Mouse (Mus musculus) adrenal gland (tissue): ENCODE data around the gene Syt14.

Source experiments
- intact Hi-C: fragments of 180-260 bp; cut with DNase I; formaldehyde crosslinking; loops from one replicate; pipeline ENCODE4 v1.15.1; 2025

The Syt14 gene

DNA sequence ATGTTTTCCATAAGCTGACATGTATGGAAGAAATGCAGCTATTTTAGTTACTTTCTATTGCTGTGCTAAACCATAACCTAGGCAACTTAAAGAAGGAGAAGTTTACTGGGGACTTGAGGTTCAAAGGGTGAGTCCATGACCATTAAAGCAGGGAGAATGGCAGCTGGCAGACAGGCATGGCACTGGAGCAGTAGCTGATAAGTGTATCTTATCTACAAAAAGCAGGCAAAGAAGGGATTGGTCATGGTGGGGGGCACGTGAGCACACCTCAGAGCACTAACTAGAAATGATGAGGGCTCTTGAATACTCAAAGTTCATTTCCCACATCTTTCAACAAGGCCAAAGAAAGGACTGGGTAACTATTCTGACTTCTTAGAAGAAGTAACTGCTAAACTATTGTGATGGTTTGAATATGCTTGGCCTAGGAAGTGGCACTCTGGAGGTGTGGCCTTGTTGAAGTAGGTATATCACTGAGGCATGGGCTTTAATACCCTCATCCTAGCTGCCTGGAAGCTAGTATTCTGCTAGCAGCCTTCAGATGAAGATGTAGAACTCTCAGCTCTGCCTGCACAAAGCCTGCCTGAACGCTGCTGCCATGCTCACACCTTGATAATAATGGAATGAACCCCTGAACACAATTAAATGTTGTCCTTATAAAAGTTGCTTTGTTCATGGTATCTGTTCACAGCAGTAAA lies 41.2 kb downstream of the Syt14 start:
- intact Hi-C loops, result no loop called here

- intact Hi-C loops, result no loop called here
Measured at GRCm38 (mm10) chr1:192993491-192993890, 42.1 kb downstream of the Syt14 start.

GRCm38 (mm10) chr1:192987203-192987602 lies 48.4 kb downstream of the Syt14 start:
- intact Hi-C loops, result no loop called here

GRCm38 (mm10) chr1:192986481-192986880 lies 49.1 kb downstream of the Syt14 start:
- intact Hi-C loops, result no loop called here

DNA sequence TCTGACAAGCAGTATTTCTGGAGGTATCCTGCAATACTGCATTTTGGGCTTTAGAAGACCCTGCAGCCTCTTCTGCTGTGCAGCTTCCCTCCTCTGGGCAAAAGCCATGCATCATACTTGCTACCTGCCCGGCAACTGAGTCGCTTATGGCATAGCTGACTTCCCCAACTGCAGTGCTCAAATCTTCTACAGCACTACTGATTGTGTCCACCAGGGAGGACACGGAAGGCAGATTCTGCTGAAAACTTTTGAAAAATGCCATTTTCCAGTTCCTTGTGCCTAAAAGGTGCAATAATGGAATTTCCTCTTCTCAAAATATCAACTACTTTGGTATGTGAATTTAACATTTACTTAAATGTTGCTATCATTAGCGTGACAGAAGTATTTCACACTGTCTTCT lies 51.2 kb downstream of the Syt14 start:
- intact Hi-C loops, result no loop called here

GRCm38 (mm10) chr1:192981658-192982057 lies 53.9 kb downstream of the Syt14 start:
- intact Hi-C loops, result no loop called here

DNA sequence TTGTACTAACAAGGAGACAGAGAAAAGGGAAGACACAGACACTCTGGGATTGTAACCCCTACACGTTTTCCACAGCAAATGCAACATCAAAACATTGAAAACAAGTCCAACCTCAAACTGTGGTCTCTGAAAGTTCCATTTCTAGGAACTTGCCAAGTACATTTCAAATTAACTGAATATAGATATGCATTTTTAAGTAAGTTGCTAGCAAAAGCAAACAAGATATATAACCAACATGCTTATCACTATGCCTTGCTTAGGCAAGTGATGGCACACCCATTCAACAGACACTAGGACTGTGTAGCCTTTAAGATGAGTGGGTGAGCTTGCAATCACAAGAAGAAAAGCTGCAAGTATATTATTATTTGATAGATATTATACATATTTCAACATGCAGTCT lies 54.5 kb downstream of the Syt14 start:
- intact Hi-C loops, result no loop called here

DNA sequence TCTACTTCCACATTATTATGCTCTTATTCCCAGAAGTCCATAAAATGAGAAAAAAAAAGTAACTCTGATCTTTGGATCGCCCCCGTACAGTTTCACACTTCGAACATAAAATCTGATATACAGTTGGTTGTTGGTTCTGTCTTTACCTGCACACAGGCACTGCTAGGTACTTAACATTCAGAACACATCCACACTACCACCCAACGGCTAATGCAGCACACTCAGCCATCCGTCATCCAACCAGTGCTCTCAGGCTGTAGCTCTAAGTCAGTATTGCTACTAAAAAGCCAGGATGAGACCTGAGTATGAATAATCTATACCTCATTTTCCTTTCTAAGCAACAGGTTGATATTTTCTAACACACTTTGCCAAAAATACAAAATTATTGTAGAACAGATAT lies 73.3 kb downstream of the Syt14 start:
- intact Hi-C loops, result no loop called here

DNA sequence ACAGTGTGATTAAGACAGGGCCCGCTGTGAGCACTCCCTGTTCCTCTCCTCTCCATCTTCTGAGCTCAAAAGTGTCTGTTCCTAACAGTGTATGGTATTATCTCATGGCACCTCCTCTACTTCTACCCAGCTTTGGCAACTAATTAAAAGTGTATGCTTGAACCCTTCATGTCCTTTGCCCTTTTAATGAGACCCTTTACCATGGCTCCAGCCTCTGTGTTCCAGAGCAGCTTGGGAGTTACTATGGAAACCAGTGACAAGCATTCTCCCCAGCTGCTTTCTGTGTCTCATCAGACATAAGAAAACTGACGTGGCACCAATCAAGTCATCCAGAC lies 87.8 kb downstream of the Syt14 start:
- intact Hi-C loops, result no loop called here

- intact Hi-C loops, result no loop called here
Measured at GRCm38 (mm10) chr1:192947170-192947838, 88.3 kb downstream of the Syt14 start.

- intact Hi-C loops, result no loop called here
Measured at GRCm38 (mm10) chr1:192939033-192939432, 96.5 kb downstream of the Syt14 start.

DNA sequence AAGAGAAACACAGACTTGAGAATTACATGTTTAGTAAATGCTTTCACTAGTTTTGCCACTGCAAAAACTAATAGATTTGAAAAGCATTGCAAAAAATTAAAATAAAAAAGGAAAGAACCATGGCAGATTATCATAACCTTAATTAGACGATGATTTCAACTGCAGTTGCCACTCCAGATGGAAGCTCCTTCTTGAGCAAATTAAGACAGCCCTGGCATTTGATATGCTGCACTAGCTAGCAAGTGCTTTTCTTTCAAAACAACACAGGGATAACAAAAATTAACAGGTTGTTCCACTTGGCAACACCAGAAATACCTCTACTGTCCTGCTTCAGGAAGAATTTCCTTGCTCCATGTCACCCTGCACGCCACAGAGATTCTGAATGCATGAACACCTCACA lies 97.6 kb downstream of the Syt14 start:
- intact Hi-C loops, result no loop called here

DNA sequence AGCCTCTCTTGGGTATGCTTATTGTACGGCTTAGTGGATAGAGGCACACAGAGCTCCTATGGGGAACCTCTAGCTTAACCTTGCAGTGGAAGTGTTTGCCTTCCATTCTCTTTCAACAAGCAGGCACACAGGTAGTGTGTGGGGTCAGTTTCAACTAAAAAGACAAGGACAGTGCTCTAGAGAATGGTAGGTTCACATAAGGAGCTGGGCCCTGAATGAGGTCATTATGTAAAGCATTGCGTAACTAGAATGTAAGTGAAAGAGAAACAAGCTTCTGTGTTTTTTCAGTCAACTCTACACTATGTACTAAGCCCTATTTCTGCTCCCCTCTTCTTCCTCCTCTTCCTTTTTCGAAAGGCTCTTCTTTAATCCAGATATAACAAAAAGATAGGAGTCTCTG lies 103.8 kb downstream of the Syt14 start:
- intact Hi-C loops, result no loop called here

DNA sequence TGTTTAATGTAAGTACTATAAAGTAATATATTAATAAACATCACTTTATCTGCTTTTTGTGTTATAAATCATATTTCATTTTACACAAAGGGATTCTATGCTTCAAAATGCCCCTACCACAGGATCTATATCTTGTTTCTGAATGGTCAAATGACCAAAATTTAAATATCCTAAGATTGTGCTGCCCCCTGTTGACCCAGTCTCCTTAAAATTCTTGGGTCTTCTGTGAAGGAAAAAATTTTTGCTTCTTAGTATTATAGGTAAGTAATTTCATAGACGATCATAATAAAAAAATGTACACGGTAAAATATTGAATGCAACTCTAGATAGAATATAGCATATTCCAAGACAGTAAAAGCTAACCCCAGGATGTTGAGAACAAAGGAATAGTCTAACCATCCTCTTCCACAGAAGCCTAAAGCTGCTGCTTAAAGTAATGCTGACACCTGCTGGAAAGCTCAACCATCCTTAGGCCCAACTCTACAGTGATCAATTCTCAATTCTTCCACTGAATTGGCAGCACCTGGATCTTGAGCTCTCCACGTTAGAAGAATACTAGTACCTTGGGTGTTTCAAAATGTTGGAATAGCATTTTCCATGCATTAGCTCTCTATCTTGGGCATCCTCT lies 123.4 kb downstream of the Syt14 start:
- intact Hi-C loops, result loop anchor here (2.0 to 5.0 kb wide), 2 partner anchors 127 to 185 kb away; no protein-coding TSS in a partner anchor

GRCm38 (mm10) chr1:192901516-192901915 lies 134.1 kb downstream of the Syt14 start:
- intact Hi-C loops, result no loop called here

GRCm38 (mm10) chr1:192900913-192901312 lies 134.7 kb downstream of the Syt14 start:
- intact Hi-C loops, result no loop called here

DNA sequence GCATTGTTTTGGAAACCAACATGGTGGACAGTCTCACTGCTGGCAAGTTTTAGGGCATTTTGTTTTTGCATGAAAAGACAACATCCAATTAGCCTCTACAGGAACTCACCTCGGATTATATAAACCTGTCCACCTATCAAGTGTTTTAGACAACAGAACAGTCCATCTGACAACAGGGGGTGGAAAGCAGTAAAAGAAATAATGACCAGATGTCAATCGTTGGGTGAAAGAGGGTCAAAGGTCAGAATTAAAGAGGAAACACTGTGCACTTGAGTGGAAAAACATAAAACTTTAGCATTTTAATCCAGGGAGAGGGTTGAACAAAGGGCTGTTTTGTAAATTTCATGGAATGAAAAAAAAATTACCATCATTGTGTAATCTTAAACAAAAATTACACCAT lies 136.8 kb downstream of the Syt14 start:
- intact Hi-C loops, result no loop called here

DNA sequence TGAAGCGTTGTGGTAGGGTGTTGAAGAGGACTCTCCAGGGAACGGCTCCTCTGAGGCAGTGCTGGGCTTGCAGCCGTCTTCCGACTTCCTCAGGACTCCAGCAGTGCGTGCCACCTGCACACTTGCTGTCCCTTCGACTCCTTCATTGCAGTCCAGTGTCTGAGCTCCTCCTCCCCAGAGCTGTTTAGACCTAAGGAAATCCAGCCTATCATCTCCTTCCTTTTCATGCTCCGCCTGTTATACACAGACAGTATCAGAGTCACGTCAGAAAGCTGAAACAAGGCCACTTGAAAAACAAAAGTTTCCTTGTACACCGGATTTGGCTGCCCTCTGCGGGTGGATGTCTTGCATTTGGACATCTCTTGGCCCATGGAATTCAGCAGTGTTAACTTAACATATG lies 138.4 kb downstream of the Syt14 start:
- intact Hi-C loops, result no loop called here

DNA sequence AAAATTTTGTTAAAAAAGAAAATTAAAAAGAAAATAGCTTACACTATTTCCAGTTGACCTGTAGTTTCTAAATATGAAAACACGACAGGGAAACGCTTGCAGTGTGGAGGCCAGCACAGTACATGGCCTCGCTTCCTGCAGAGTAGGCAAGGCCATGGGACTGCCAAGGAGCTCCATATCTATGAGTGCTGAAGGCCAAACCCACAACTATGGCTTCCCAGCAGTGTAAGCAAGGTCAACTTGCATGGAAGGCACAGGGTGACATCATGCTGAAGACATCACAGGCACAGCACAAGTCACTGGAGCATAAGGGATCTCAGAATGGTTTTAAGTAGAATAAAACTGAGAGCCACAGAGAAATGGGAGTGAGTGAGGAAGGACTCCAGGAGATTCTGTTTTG lies 139.5 kb downstream of the Syt14 start:
- intact Hi-C loops, result no loop called here

- intact Hi-C loops, result loop anchor here (5.0 kb wide), 1 partner anchor 33 kb away; the partner anchor contains the start of gene Sertad4
Measured at GRCm38 (mm10) chr1:192890716-192891115, 144.9 kb downstream of the Syt14 start.

DNA sequence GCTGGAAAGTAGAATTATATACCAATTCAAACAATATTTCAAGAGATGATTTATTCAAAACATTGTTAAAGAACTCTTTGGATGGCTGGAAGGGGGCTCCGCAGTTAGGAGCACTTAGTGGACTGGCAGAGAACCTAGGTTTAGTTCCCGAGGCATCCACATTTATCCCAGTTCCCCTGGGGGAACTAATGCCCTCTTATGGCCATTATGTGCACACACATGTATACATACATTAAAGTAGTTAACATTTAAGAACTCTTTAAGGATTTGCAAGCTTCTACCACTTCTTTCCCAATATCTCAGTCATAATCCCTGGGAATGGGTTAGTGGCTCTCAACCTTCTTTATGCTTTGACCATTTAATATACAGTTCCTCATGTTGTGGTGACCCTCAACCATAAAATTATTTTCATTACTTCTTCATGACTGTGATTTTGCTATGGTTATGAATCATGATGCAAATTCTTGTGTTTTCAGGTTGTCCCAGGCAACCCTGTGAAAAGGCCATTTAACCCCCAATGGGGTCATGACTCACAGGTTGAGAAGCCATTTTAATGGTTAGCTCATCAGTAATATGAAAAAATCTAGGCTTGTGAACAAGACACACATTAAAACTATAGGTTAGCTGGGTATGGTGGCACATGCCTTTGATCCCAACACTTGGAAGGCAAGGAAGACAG lies 152.8 kb downstream of the Syt14 start:
- intact Hi-C loops, result no loop called here

- intact Hi-C loops, result no loop called here
Measured at GRCm38 (mm10) chr1:192880130-192880529, 155.4 kb downstream of the Syt14 start.
